Mouse (Mus musculus) heart, adult 2 months (tissue): ENCODE measurements around the gene Prkab2.

Experiments used
- CTCF ChIP-seq: fragments of 200-600 bp; IDR thresholded peaks from 2 replicates; pipeline ENCODE4 v1.8.1; 2022; ENCODE audit warnings: antibody characterized with exemption, mild to moderate bottlenecking, moderate library complexity
- POLR2A ChIP-seq: fragments of 200-500 bp; IDR thresholded peaks from 2 replicates; pipeline ENCODE4 v1.6.1; 2011; ENCODE audit warnings: mild to moderate bottlenecking, low read depth, low read length, control low read depth; ENCODE audit not compliant: insufficient read depth

GRCm38 (mm10) chr3:97682159-97682502 is 24.1 kb downstream of the Prkab2 start:
- TF ChIP-seq CTCF (no peak), POLR2A (no peak)
